In the genomic region with DNA sequence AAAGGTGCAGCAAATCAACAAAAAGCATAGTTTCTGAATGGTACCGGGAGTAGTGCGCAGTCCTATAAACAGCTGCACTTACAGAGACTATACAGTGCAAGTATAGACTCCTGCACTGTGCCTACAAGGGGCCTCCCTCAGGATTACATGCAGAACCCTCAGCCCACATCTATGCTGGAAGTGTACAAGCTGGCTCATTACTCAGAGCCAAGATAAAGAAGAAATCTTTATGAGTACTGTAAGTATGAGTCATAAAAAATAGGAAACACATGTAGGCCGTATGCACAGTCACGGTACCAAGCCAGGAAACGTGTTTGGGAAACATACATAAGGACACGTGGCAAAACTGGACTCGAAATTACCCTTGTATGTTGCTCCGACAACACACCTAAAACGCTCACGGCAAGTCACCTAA, we compare ENCODE assay signal across 9 mouse cellular contexts.
DNase-seq lines count a peak whose midpoint lies in the region; ATAC-seq and TF ChIP-seq lines count a peak whose summit lies in the region.
"Had no signal": no experiment of that assay in that cellular context is flagged by ENCODE, and none has a peak within 500 bp of the region (broad histone marks: within the 10 kb centered on the region; RNA-seq: fewer than 3 reads in every experiment).

No protein-coding gene starts in this region.

- no peak for TF ChIP-seq CTCF in kidney, postnatal 0 days (IDR thresholded peaks at IDR 0.05; ENCODE audit: low read depth)
- TF ChIP-seq CTCF in MEL (IDR thresholded peaks at IDR 0.05 in 2 of 3, conservative IDR thresholded peaks at IDR 0.05 in 1 of 3; ENCODE audit: control insufficient read depth in 1 of 3, insufficient read depth in 1 of 3, low read depth in 2 of 3, low read length in 3 of 3, poor library complexity in 1 of 3, severe bottlenecking in 1 of 3): no peak

- peak overlapping the region; percentile 72 for H3K27ac ChIP-seq in kidney, postnatal 0 days
- no peak overlapping the region for H3K27ac ChIP-seq in MEL (ENCODE audit: control insufficient read depth, low read depth, low read length)
- 0 out of 2 replicates have a peak overlapping the region, but pooled peaks have one; percentile 20 for H3K27ac ChIP-seq in embryonic facial prominence, embryonic 11.5 days (replicated peaks; ENCODE audit: low read depth, low read length)
- H3K27ac ChIP-seq in limb, embryonic 15.5 days: peak overlapping the region; percentile 76
- H3K27ac ChIP-seq in midbrain, embryonic 11.5 days (ENCODE audit: low read depth, low read length): no peak overlapping the region
- H3K27ac ChIP-seq: midbrain, embryonic 15.5 days had no signal

- H3K36me3 ChIP-seq in kidney, postnatal 0 days (ENCODE audit: insufficient read depth, low read length): no peaks in the 10 kb centered on the region
- H3K36me3 ChIP-seq in MEL (ENCODE audit: control insufficient read depth in 1 of 2, insufficient read depth in 2 of 2, low read length in 2 of 2): no peaks in the 10 kb centered on the region
- H3K36me3 ChIP-seq in embryonic facial prominence, embryonic 11.5 days (replicated peaks; ENCODE audit: control insufficient read depth, insufficient read depth, low read depth, low read length): no peaks in the 10 kb centered on the region
- no peaks in the 10 kb centered on the region for H3K36me3 ChIP-seq in limb, embryonic 15.5 days
- no peaks in the 10 kb centered on the region for H3K36me3 ChIP-seq in midbrain, embryonic 11.5 days (ENCODE audit: control insufficient read depth, insufficient read depth, low read length)
- H3K36me3 ChIP-seq: midbrain, embryonic 15.5 days had no signal

- no peak for TF ChIP-seq POLR2A in MEL (IDR thresholded peaks at IDR 0.05; ENCODE audit: control insufficient read depth in 1 of 2, insufficient read depth in 1 of 2, low read depth in 1 of 2, low read length in 2 of 2, poor library complexity in 1 of 2)

- H3K27me3 ChIP-seq in kidney, postnatal 0 days (ENCODE audit: insufficient read depth, low read length): no peaks in the 10 kb centered on the region
- H3K27me3 ChIP-seq in MEL (ENCODE audit: control insufficient read depth in 1 of 2, insufficient read depth in 2 of 2, low read length in 2 of 2): no peaks in the 10 kb centered on the region
- H3K27me3 ChIP-seq in embryonic facial prominence, embryonic 11.5 days (ENCODE audit: control insufficient read depth, insufficient read depth, low read length): no peaks in the 10 kb centered on the region
- H3K27me3 ChIP-seq in limb, embryonic 15.5 days: no peaks in the 10 kb centered on the region
- H3K27me3 ChIP-seq in midbrain, embryonic 11.5 days (ENCODE audit: control insufficient read depth, insufficient read depth, low read length): no peaks in the 10 kb centered on the region
- H3K27me3 ChIP-seq: midbrain, embryonic 15.5 days had no signal

- peak; percentile 78 for DNase-seq in kidney, postnatal 0 days (ENCODE audit: low spot score)
- no peak for DNase-seq in kidney, adult 18-20 months
- DNase-seq in MEL (ENCODE audit: low read depth, low spot score): peak; percentile 12
- peak; percentile 36 for DNase-seq in embryonic facial prominence, embryonic 11.5 days (ENCODE audit: low spot score)
- DNase-seq in midbrain, embryonic 11.5 days (ENCODE audit: low spot score, missing footprints): no peak
- DNase-seq: cerebellum, adult 9-10 months had no signal

- TF ChIP-seq EP300 in MEL (IDR thresholded peaks at IDR 0.05; ENCODE audit: low read depth in 1 of 2, low read length in 2 of 2): no peak

- WGBS in kidney, postnatal 0 days: 47% methylated on average over 10 of the region's 10 CpGs
- WGBS in embryonic facial prominence, embryonic 11.5 days: 56% methylated on average over 10 of the region's 10 CpGs
- 18% methylated on average over 10 of the region's 10 CpGs for WGBS in limb, embryonic 15.5 days
- 88% methylated on average over 10 of the region's 10 CpGs for WGBS in midbrain, embryonic 11.5 days

- no peaks in the 10 kb centered on the region for H3K9me3 ChIP-seq in kidney, postnatal 0 days (replicated peaks; ENCODE audit: low read length)
- H3K9me3 ChIP-seq in MEL (replicated peaks; ENCODE audit: insufficient read depth, low read length): no peaks in the 10 kb centered on the region
- H3K9me3 ChIP-seq in embryonic facial prominence, embryonic 11.5 days (replicated peaks; ENCODE audit: control insufficient read depth, low read length): no peaks in the 10 kb centered on the region
- H3K9me3 ChIP-seq in limb, embryonic 15.5 days: no peaks in the 10 kb centered on the region
- H3K9me3 ChIP-seq in midbrain, embryonic 11.5 days (ENCODE audit: control insufficient read depth, low read length): no peaks in the 10 kb centered on the region
- H3K9me3 ChIP-seq: midbrain, embryonic 15.5 days had no signal

- peak; percentile 41; the same call in 1 of the 2 replicates for ATAC-seq in kidney, postnatal 0 days (replicated peaks; ENCODE audit: low FRiP score, low read depth)
- no peak; the same call in 1 of the 2 replicates for ATAC-seq in embryonic facial prominence, embryonic 11.5 days (replicated peaks; ENCODE audit: insufficient number of reproducible peaks, low FRiP score, low TSS enrichment, low read depth)
- peak; percentile 85 for ATAC-seq in limb, embryonic 15.5 days (ENCODE audit: insufficient number of reproducible peaks, low FRiP score, low TSS enrichment, low read depth)
- no peak for ATAC-seq in inflammation-experienced regulatory T-cells, adult 6 months
- no peak for ATAC-seq in midbrain, embryonic 11.5 days (ENCODE audit: low FRiP score)
- ATAC-seq: midbrain, embryonic 15.5 days had no signal

- H3K4me3 ChIP-seq in kidney, postnatal 0 days (replicated peaks; ENCODE audit: low read depth, low read length): no peak overlapping the region
- H3K4me3 ChIP-seq in MEL (ENCODE audit: control insufficient read depth in 1 of 2, insufficient read depth in 1 of 2, low read depth in 2 of 2, low read length in 2 of 2): no peak overlapping the region
- H3K4me3 ChIP-seq in embryonic facial prominence, embryonic 11.5 days (ENCODE audit: low read depth, low read length): no peak overlapping the region
- no peak overlapping the region for H3K4me3 ChIP-seq in limb, embryonic 15.5 days
- H3K4me3 ChIP-seq in midbrain, embryonic 11.5 days (ENCODE audit: low read depth, low read length): no peak overlapping the region
- H3K4me3 ChIP-seq: midbrain, embryonic 15.5 days had no signal

- H3K4me1 ChIP-seq in kidney, postnatal 0 days (replicated peaks; ENCODE audit: insufficient read depth, low read length): peaks cover 25% of the 10 kb centered on the region
- no peaks in the 10 kb centered on the region for H3K4me1 ChIP-seq in MEL (ENCODE audit: control insufficient read depth in 1 of 2, insufficient read depth in 2 of 2, low read length in 2 of 2)
- H3K4me1 ChIP-seq in embryonic facial prominence, embryonic 11.5 days (ENCODE audit: control insufficient read depth, insufficient read depth, low read length): 0 out of 2 replicates have a peak, but pooled peaks cover 9% of the 10 kb centered on the region
- peaks cover 66% of the 10 kb centered on the region for H3K4me1 ChIP-seq in limb, embryonic 15.5 days
- peaks cover 4% of the 10 kb centered on the region; the same call in 1 of the 2 replicates for H3K4me1 ChIP-seq in midbrain, embryonic 11.5 days (ENCODE audit: control insufficient read depth, insufficient read depth, low read length)
- H3K4me1 ChIP-seq: midbrain, embryonic 15.5 days had no signal

- no peak overlapping the region for H3K9ac ChIP-seq in kidney, postnatal 0 days (ENCODE audit: low read depth, low read length)
- H3K9ac ChIP-seq in MEL (ENCODE audit: control insufficient read depth, low read depth, low read length, poor library complexity, severe bottlenecking): no peak overlapping the region
- H3K9ac ChIP-seq in embryonic facial prominence, embryonic 11.5 days (replicated peaks; ENCODE audit: low read length): no peak overlapping the region
- H3K9ac ChIP-seq in limb, embryonic 15.5 days: no peak overlapping the region
- no peak overlapping the region for H3K9ac ChIP-seq in midbrain, embryonic 11.5 days (ENCODE audit: low read length)
- H3K9ac ChIP-seq: midbrain, embryonic 15.5 days had no signal

- no peaks in the 10 kb centered on the region for H3K79me2 ChIP-seq in MEL (ENCODE audit: control insufficient read depth, insufficient read depth, low read length, poor library complexity)

- H3K4me2 ChIP-seq in kidney, postnatal 0 days (ENCODE audit: low read length): no peak overlapping the region
- no peak overlapping the region for H3K4me2 ChIP-seq in embryonic facial prominence, embryonic 11.5 days (ENCODE audit: low read depth, low read length)
- H3K4me2 ChIP-seq in limb, embryonic 15.5 days: peak overlapping the region; percentile 26
- H3K4me2 ChIP-seq in midbrain, embryonic 11.5 days: no peak overlapping the region
- H3K4me2 ChIP-seq: midbrain, embryonic 15.5 days had no signal

- no peak for TF ChIP-seq RAD21 in MEL (IDR thresholded peaks at IDR 0.05; ENCODE audit: low read depth, low read length)

TF ChIP-seq in MEL, 35 proteins besides CTCF, POLR2A, EP300 and RAD21:
- no peak for TF ChIP-seq KAT2A (conservative IDR thresholded peaks at IDR 0.05; ENCODE audit: low read depth, low read length)
- no peak for TF ChIP-seq USF1 (IDR thresholded peaks at IDR 0.05; ENCODE audit: low read depth, low read length)
- TF ChIP-seq NRF1 (IDR thresholded peaks at IDR 0.05; ENCODE audit: insufficient read depth, low read depth, low read length, poor library complexity, severe bottlenecking): no peak
- TF ChIP-seq TBP (IDR thresholded peaks at IDR 0.05; ENCODE audit: low read depth, low read length): no peak
- TF ChIP-seq SMC3 (IDR thresholded peaks at IDR 0.05; ENCODE audit: low read depth, low read length): no peak
- TF ChIP-seq ZNF384 (IDR thresholded peaks at IDR 0.05; ENCODE audit: low read depth, low read length): no peak
- TF ChIP-seq ELF1 (IDR thresholded peaks at IDR 0.05; ENCODE audit: low read depth, low read length): no peak
- no peak for TF ChIP-seq MAZ (IDR thresholded peaks at IDR 0.05; ENCODE audit: low read depth, low read length)

Comparison
In these comparisons a context has a peak if more than half of its experiments do, and no peak if none do; other contexts are left out.
1. DNase-seq: peak in kidney, postnatal 0 days (single experiment), MEL (single experiment) and embryonic facial prominence, embryonic 11.5 days (single experiment); none in kidney, adult 18-20 months (single experiment) and midbrain, embryonic 11.5 days (single experiment).
2. ATAC-seq: peak in kidney, postnatal 0 days (single experiment) and limb, embryonic 15.5 days (single experiment); none in embryonic facial prominence, embryonic 11.5 days (single experiment), inflammation-experienced regulatory T-cells, adult 6 months (single experiment) and midbrain, embryonic 11.5 days (single experiment).
3. H3K27ac ChIP-seq: peak in kidney, postnatal 0 days (single experiment), embryonic facial prominence, embryonic 11.5 days (single experiment) and limb, embryonic 15.5 days (single experiment); none in MEL (single experiment) and midbrain, embryonic 11.5 days (single experiment).